Mouse (Mus musculus) megakaryocyte, embryonic 14.5 days (primary cell): ENCODE results near the gene Rbms3. TPM values are rescaled to one million over a fixed set of nuclear protein-coding genes. Genes with fewer than 3 reads are reported as not detected.

Source experiments
- H3K27me3 ChIP-seq: replicated peaks from 2 replicates; pipeline ENCODE3; 2012; ENCODE audit warnings: inconsistent platforms
- H3K36me3 ChIP-seq: replicated peaks from 2 replicates; pipeline ENCODE3; 2012; ENCODE audit warnings: low read length, inconsistent platforms, mixed read lengths
- H3K4me1 ChIP-seq: 2 replicates; pipeline ENCODE4 v1.6.1; 2012; ENCODE audit warnings: inconsistent platforms
- H3K4me3 ChIP-seq: replicated peaks from 2 replicates; pipeline ENCODE3; 2012; ENCODE audit warnings: moderate library complexity, mild to moderate bottlenecking, inconsistent platforms
- H3K9me3 ChIP-seq: 2 replicates; pipeline ENCODE4 v1.6.1; 2012; ENCODE audit warnings: inconsistent platforms
- FLI1 ChIP-seq: IDR thresholded peaks from 2 replicates; pipeline ENCODE4 v1.6.1; 2012; ENCODE audit warnings: low read length, inconsistent platforms, mixed read lengths
- GATA1 ChIP-seq: IDR thresholded peaks from 3 replicates; pipeline ENCODE4 v1.6.1; 2012; ENCODE audit warnings: mixed read lengths, low read length, inconsistent platforms, borderline replicate concordance
- polyA plus RNA-seq: library from polyadenylated mRNA; stranded (reverse); fragments of >175 nt; gene quantifications from 2 replicates; pipeline ENCODE4 v1.2.3, GENCODE M21; 2012; ENCODE audit warnings: low replicate concordance; ENCODE audit not compliant: insufficient read depth

Gene Rbms3
- polyA plus RNA-seq, 1 experiment, result not detected

DNA sequence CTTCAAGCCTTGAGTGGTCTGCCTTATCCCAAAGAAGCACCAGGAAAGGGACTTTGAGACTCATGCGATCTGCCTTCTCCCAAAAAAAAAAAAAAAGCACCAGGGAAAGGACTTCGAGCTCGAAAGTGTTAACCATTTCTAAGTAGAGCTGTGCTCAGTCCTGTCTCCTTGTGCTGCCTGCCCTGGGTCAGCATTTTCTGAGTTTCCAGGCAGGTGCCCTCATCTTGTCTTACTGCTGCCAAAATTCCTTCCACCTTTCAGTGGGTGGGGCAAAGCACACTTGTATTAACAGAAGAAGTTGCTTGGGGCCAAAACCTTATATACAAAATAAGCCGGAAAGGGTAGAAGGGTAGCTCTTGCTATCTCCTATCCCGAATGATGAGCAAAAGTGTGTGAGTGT lies 248.8 kb downstream of the Rbms3 start:
- no peaks in the 10 kb centered on the region for H3K4me1 ChIP-seq
- peaks cover 38% of the 10 kb centered on the region for H3K9me3 ChIP-seq
- H3K4me3 ChIP-seq, result no peak overlapping the region
- no peaks in the 10 kb centered on the region for H3K36me3 ChIP-seq
- H3K27me3 ChIP-seq, result no peaks in the 10 kb centered on the region
- no peak for TF ChIP-seq FLI1
- no peak for TF ChIP-seq GATA1

DNA sequence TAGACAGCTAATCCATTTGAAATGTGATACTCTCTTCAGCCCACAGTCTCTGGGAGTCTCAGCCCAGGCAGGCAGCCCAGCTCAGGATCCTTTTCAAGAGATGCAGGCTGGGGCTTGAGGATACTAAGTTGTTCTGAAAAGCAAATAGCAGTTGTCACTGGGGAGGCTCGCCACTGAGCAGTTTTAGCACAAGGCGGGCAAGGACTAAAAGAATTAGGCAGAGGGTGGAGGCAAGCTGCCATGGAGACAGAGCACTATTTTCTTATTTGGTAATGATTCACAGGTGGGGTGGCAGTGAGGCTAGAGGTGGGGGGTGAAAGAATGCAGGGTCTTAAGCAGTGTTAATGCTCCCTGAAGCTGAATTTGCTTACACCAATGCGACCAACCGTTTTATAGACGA lies 249.6 kb downstream of the Rbms3 start:
- H3K36me3 ChIP-seq, result no peaks in the 10 kb centered on the region
- TF ChIP-seq GATA1 (no peak), FLI1 (no peak)
- H3K4me3 ChIP-seq, result no peak overlapping the region
- H3K27me3 ChIP-seq, result no peaks in the 10 kb centered on the region
- peaks cover 42% of the 10 kb centered on the region for H3K9me3 ChIP-seq
- no peaks in the 10 kb centered on the region for H3K4me1 ChIP-seq

DNA sequence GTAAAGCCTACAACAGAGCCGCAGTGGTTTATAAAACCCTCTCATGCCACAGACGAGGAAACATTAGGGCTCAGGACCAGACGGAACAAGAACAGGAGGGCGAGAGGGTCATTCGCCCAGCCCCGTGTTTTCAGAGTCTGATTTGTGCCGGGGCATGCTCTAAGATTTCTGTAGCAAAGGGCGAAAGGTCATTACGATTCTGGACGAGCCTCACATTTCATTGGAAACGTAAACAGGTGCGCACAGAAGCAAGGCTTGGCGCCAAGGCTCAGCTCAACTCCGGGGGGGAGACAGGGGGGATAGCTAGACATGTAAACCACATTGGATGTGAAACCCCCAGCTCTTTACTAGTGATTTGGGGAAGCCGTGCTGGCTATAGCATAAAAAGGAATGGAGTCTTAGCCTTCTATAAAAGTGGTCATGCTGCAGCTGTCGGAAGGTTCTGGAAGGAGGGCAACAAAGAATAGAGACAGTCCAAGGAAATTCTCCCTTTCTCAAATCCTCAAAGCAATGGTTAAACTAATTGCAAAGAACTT lies 250.2 kb downstream of the Rbms3 start:
- H3K27me3 ChIP-seq, result no peaks in the 10 kb centered on the region
- no peaks in the 10 kb centered on the region for H3K4me1 ChIP-seq
- H3K4me3 ChIP-seq, result no peak overlapping the region
- H3K9me3 ChIP-seq, result peaks cover 42% of the 10 kb centered on the region
- TF ChIP-seq FLI1 (no peak), GATA1 (no peak)
- H3K36me3 ChIP-seq, result no peaks in the 10 kb centered on the region

DNA sequence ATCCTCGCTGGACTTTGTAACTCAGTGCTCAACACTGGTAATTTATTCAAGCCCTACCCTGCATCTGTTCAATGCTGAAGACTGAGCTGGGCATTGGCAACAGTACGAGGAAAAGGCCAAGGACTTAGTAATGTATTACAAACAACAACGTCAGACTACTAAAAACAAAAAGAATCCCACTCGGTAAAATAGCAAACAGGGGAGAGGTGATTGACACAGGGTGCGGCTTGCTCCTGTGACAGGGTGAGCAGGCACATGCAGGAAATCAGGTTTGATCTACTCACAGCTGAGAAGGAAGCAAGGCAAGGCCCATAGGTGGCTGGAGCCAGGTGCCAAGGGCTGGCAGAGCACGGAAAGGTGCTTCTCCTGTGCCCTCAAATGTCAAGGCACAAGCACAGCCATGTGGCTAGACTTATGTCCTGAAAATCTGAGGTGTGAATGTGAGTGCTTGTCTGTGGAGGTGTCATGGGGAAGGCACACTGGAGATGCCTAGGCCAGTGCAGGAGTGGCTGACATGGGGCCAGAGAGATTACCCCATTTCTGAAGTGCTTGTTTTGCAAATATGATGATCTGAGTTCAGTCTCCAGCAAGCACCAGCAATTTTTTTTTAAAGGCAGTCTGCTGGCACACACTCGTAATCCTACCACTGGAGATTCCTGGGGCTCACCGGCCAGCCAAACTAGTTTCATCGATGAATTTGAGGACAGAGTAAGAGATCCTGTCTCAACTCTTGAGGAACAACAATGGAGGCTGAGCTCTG lies 251.4 kb downstream of the Rbms3 start:
- TF ChIP-seq FLI1 (no peak), GATA1 (no peak)
- H3K4me3 ChIP-seq, result no peak overlapping the region
- peaks cover 37% of the 10 kb centered on the region for H3K9me3 ChIP-seq

DNA sequence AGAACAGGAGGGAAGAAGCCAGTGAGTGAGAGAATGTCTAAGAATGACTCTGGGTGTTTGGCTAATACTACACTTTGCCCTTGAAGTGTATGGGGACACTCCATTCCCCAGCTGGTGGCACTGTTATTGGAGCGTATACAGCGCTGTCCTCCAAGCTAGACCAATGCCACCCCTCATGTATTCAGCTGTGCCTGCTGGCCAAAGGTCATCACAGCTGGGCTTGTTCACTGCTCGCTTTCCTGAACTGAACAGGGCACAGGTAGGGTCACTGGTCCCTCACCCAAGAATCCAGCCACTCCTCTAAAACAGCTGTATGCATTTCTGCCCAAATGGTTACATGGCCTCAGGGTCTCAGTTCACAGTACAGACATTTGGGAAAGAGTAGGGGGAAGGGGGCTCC lies 253.9 kb downstream of the Rbms3 start:
- Histone ChIP-seq H3K36me3 (no peaks in the 10 kb centered on the region), H3K4me3 (no peak overlapping the region), H3K27me3 (no peaks in the 10 kb centered on the region), H3K4me1 (no peaks in the 10 kb centered on the region), H3K9me3 (peaks cover 24% of the 10 kb centered on the region)
- TF ChIP-seq GATA1 (no peak), FLI1 (no peak)

More for the DNA sequence above, 251.4 kb downstream of the Rbms3 start:
- no peaks in the 10 kb centered on the region for H3K27me3 ChIP-seq
- no peaks in the 10 kb centered on the region for H3K36me3 ChIP-seq
- H3K4me1 ChIP-seq, result no peaks in the 10 kb centered on the region

DNA sequence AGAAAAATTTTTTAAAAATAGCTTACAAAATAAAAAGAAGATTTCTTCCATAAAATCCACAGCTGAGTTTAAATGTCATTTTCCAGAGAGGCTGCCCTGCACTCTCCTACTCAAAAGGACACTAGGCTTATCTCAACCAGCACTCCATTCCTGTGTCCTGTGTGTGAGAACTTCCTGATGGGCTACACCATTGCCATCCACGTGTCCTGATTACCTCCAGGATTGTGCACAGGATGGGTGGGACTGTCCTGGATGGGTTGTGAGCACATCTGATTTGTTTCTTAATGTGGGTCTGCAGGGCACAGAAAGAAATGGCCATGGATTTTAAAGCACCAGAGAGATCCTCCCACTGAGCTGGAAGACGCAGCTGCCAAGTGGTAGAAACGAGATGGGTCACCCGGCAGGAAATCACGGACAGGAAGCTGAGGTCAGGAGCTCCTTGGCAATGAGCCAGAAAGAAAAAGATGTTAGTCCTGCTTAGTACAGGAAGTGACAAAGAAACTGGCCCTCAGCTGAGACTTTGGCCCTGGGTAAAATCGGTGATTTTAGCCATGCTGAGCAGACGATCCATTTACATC lies 256.5 kb downstream of the Rbms3 start:
- Histone ChIP-seq H3K4me1 (no peaks in the 10 kb centered on the region), H3K36me3 (no peaks in the 10 kb centered on the region), H3K4me3 (no peak overlapping the region), H3K27me3 (no peaks in the 10 kb centered on the region), H3K9me3 (peaks cover 25% of the 10 kb centered on the region)
- TF ChIP-seq FLI1, result no peak
- TF ChIP-seq GATA1, result no peak

DNA sequence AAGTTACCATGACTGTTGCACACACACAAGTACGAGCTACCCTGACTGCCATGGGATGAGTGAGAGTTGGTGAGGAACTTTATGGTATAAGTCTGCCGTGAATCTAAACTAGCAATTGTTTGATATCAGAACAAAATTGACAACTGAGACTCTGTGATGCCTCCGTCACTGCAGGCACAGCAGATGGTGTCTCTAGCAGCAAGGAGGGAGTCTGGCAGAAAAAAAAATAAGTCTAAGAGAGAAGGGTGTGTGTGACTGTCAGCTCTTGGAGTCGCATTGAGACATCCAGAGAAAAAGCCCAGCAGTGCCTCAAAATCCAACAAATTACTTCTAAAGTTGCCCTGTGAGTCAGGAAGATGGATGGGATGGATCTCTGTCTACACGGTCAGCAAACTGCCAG lies 257.7 kb downstream of the Rbms3 start:
- Histone ChIP-seq H3K9me3 (peaks cover 32% of the 10 kb centered on the region), H3K4me3 (peak overlapping the region; percentile 28), H3K27me3 (no peaks in the 10 kb centered on the region), H3K36me3 (no peaks in the 10 kb centered on the region), H3K4me1 (no peaks in the 10 kb centered on the region)
- TF ChIP-seq FLI1 (no peak), GATA1 (no peak)

DNA sequence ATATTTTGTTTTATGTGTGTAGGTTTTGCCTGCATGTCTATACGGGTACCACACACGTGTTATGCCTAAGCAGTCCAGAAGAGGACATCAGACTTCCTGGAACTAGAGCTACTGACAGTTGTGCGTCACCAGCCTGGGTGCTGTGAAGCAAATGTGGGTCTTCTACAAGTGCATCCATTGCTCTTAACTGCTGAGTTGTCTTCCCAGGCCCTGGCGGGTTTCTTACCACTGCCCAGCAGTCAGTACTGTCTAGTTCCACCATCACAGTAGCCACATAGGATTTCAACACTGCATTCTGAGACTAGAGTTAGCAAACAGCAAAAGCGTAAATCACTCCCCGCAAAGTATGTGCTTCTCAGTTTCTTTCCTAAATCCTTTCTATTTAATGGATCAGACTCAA lies 259.6 kb downstream of the Rbms3 start:
- Histone ChIP-seq H3K4me3 (no peak overlapping the region), H3K36me3 (no peaks in the 10 kb centered on the region), H3K4me1 (no peaks in the 10 kb centered on the region), H3K9me3 (peaks cover 24% of the 10 kb centered on the region), H3K27me3 (no peaks in the 10 kb centered on the region)
- no peak for TF ChIP-seq FLI1
- TF ChIP-seq GATA1, result no peak

DNA sequence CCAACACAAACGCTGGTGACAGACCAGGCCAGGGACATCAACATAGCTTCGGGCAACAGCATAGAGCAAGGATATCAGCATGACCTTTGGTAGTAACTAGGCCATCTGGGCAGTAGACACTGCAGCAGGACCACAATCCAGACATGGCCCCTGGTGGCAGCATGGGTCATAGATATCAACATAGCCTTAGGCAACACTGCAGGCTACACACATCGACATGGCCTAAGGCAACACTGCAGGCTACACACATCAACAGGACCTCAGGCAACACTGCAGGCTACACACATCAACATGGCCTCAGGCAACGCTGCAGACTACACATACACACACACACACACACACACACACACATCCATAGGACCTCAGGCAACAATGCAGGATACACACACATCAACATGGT lies 261.7 kb downstream of the Rbms3 start:
- Histone ChIP-seq H3K36me3 (no peaks in the 10 kb centered on the region), H3K4me3 (peak overlapping the region; percentile 76), H3K9me3 (peaks cover 29% of the 10 kb centered on the region), H3K4me1 (no peaks in the 10 kb centered on the region), H3K27me3 (no peaks in the 10 kb centered on the region)
- TF ChIP-seq FLI1, result no peak
- TF ChIP-seq GATA1, result no peak

DNA sequence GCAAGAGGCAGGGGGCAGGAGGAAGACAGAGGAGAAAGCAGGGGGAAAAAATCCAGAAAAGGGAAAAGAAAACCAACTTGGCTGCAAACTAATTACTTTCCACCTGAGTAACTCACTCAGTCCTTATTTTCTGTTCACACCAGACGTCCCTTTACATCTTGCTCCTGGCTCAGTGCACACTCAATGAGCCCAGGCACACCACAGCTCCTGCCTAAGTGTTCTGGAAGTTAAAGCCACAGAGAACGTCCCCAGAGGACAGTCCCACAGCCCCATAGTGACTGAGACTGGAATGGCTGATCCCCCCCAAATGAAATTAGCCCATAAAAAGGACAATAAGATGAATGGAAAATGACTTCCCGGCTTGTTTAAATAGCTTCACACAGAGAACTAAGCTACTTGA lies 265.1 kb downstream of the Rbms3 start:
- Histone ChIP-seq H3K36me3 (no peaks in the 10 kb centered on the region), H3K9me3 (peaks cover 26% of the 10 kb centered on the region), H3K27me3 (no peaks in the 10 kb centered on the region), H3K4me3 (no peak overlapping the region), H3K4me1 (no peaks in the 10 kb centered on the region)
- TF ChIP-seq FLI1 (no peak), GATA1 (no peak)
